Mouse (Mus musculus) heart, postnatal 0 days (tissue): Measurements from ENCODE around the gene Pi4k2a.

Experiments used
- CTCF ChIP-seq: IDR thresholded peaks from 2 replicates; pipeline ENCODE4 v1.5.1; 2016; ENCODE audit warnings: antibody characterized with exemption, control low read depth, low read depth
- EP300 ChIP-seq: IDR thresholded peaks from 2 replicates; pipeline ENCODE4 v1.6.1; 2016; ENCODE audit warnings: antibody characterized with exemption, low read depth

GRCm38 (mm10) chr19:42136126-42136525, 45.9 kb downstream of the Pi4k2a start:
- TF ChIP-seq CTCF (no peak), EP300 (no peak)
